Mouse (Mus musculus): ENCODE results near the gene Hist1h2bq.
"Not testable (repeated sequence)": the region's sequence is repeated elsewhere in the genome, so short reads cannot be mapped to it uniquely, and the experiment has no call there.

DNA sequence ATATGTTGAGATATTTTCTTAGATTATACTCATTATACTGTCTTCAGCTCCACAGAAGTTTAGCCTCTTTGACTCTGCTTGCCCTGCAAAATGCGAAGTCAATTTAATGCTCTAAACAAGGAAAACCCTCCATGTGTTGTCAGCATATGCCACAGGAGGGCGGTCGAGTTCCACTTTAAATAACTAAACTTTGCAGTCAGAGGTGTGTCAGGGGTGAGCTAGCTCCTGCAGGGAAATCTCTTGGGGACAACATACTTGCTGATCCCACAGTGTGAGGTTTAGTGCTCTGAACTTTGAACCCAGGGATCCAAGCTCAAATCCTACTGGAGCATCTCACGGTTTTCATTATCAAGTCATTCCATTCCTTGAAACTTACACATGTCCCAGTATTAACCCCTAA is 30.5 kb upstream of the Hist1h2bq start:
- not testable (repeated sequence) for TF ChIP-seq CTCF (conservative IDR thresholded peaks at IDR 0.05 in 1 of 2, IDR thresholded peaks at IDR 0.05 in 1 of 2; ENCODE audit: low read depth in 2 of 2, low read length in 2 of 2); MXI1 (IDR thresholded peaks at IDR 0.05; ENCODE audit: low read depth, low read length); NRF1 (IDR thresholded peaks at IDR 0.05; ENCODE audit: low read depth, low read length)
